Mouse (Mus musculus) heart, adult 10 weeks (tissue): ENCODE results near the gene Ifi35. TPM values are rescaled to one million over a fixed set of nuclear protein-coding genes. Genes with fewer than 3 reads are reported as not detected.

Source experiments
- polyA plus RNA-seq: library from polyadenylated mRNA; stranded (reverse); fragments of 350-450 nt; fragmentation: Illumina TruSeq; extraction: RNeasy Lipid Tissue Mini Kit (QIAGEN cat#74804); gene quantifications from one replicate; pipeline ENCODE4 v1.2.3, GENCODE M21; 2014; ENCODE audit warnings: low read depth, low replicate concordance

The Ifi35 gene
- polyA plus RNA-seq, result 28.4 TPM

DNA sequence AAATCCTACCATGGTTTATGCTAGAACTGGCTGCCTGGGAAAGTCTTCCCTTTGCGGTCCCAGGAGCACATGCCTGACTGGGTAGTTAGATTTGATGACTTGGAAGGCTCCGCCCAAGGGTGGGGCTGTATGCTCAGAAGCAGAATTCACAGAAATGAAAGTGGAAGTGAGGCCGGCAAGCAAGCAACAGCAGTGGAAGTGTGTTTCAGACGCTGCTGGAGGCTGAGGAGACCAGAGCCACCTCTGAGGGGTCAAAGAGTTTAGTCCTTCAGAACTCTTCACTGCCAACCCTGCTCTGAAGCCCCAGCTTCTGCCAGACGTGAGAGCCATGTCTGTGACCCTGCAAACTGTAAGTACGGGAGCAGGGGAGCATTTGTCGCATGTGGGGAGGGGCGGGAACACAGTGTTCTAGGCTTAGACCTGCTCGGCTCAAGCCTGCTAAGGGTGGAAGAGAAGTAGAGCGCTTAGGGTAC lies at the start of gene Ifi35:
Gene Ifi35, plus strand, starts transcription at position 134 of the 473 bp plus-strand sequence.

DNA sequence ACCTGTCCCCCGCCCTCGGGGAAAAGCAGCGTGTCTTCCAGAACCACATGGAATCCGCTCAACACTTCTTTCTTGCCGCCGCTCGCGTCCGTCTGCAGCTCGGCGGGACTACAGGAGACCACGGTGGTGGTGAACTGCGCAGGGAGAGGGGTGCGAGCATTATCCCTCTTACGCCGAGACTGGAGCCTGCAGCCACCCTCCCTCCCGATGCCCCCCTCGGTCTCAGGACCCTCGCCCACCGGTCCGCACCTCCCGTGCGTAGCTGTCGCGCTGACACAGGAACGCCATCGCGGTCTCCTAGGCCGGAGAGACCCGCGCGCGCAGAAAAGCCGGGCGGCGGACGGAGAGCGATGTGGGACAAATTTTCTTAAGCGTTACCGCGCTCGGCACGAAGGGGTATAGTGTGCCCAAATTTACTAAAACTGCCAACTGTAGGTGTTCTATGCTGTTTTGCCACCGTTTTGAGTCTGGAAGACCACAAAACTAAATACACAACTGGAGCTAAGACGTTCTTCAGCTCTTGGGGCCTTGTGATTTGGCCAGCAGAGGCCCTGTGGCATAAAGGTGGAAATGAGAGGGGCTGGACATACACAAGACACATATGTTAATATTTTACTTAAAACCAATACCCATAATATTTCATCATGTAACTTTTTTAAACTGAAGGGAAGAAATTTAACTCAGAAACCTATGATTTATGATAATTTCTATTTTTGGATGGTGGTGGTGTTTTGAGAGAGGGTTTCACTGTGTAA lies 30.9 kb upstream of the Ifi35 start, which contains the start of gene Aarsd1:
Gene Aarsd1, minus strand, starts transcription at position 515 of the 755 bp plus-strand sequence.

DNA sequence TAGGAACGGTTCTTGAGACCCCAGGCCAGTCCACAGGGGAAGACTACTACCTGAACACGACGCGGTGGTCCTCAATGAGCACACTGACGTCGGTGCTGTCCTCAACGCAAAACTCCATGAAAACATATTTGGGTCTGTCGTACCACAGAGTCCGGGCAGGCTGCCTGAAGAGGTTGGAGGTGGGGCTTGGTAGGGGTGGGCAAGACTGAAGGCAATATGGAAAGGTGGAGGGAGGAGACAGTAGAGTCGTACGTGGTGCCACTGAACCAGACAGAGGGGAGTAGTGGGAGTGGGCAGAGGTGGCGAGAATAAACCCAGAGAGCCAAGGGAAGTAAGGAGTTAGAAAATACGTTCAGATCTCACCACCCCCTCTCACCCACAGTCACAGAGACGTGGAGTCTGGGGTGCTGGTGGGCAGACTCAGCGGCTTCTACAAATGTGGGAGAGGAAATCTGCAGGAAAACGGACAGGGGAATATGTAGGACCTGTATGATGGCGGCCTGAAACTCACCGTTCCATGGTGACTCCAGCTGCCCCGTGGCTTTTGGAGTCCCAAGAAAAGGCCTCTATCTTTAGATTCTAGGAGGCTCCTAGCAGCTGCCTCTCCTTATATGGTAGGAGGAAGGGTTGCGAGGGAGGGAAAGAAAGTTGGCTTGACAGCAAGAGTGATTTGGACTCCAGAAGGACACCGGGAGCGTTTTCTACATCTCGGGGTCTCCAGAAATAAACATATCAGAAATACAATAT lies 23.9 kb upstream of the Ifi35 start, which contains the start of gene Gm27029:
Gene Gm27029, minus strand, starts transcription at position 692 of the 747 bp plus-strand sequence.

DNA sequence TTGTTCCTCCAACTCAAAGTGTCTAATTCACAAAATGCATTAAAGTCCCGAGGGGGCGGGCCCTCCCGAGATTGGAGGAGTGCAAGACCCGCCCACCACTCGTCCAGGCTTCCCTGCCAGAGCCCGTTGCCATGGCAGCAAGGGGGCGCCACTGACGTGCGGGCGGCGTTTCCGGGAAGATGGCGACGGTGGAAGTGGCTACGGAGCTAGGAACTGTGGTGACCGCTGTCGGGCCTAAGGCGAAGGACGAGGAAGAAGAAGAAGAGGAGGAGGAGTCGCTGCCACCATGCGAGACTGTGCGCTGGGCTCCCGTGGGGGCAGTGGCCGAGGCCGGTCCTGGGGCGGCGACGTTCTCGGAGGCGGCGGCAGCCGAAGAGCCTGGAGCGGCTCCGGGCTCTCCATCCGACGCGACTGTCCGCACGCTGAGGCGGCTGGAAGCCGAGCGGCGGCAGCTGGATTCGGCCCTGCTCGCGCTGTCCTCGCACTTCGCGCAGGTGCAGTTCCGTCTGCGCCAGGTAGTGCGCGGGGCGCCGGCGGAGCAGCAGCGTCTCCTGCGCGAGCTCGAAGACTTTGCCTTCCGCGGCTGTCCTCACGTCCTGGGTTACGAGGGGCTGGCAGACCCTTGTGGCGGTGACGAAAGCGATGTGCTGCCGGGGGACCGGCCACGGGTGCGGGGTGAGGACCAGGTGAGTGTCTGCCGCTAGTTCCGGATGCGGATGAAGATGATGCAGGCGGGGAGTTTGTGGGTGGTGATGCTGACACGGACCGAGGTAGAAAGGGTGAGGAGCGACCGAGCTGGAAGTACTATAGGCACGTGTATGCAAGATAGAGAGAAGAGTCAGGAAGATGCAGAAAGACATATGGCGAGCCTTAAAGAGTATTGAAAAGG lies 23.0 kb upstream of the Ifi35 start, which contains the start of the genes Rundc1 and Ptges3l:
Gene Rundc1, plus strand, starts transcription at position 161 of the 889 bp plus-strand sequence.
Gene Ptges3l, minus strand, starts transcription at position 409 of the 889 bp plus-strand sequence.

DNA sequence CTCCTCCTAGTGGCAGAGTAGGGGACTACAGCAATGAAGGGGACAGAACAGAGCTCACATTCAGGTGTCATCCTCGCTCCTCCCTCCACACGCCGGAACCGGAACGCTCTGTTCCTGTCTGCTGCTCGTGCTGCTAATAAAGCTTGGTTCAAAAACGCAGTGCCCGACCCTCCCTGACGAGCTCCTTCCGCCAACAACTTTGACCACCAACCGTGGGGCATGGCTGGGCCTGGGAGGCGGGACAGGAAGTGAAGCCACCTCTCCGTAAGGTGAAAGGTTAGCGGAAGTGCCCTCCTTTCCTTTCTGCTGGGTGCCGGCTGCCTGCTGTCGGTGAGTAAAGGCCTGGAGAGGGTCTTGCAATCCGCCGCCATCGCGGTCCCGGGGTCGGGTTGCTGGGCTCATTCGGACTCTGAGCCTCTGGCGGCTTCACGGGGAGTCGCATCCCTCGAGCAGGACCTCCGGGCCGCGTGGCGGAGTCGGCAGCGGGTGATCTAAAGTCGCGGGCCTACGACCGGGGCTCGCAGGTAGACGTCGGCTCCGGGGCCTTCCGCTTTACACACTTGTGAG lies 6.0 kb upstream of the Ifi35 start, which contains the start of gene Rpl27:
Gene Rpl27, plus strand, starts transcription at position 172 of the 567 bp plus-strand sequence.

DNA sequence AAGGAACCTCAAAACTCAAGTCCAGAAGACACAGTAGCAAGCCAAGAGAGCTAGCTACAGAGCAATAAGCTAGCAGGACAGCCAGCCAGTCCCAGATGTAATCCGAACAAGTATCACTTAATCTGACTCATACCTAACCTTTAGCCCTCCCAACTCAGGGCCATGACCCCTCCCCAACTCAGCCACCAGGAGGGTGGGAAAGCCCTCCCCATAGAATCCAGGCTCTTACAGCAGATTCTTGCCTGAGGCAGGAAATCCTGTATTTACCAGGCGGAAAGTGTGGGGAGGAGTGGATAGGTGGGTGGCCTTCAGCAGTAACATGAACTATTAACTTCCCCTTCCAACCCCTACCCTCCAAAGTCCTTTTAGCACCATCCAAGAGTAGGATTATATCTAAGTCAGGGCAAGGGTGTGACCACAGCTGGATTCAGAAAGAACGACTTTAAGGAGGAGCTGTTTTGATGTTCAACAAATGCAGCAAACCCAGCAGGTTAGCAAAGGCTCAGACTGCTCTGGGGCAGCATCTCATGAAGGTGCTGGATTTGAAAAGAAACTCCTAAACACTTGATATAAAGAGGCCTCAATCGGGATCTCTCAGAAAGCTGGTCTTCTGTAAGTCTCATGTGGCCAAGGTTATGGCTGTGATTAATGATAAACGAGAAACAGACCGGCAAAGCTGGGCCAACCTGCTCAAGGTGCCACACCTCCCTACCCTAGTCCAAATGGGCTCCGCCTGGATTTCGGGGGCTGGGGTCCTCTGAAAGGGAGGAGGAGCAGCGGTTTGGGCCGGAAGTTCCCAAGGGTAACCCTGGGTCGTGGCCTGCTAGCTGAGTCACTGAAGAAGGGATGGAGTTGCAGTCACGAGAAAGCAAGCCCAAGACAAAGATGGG lies 16.2 kb downstream of the Ifi35 start, which contains the start of gene Rnd2:
Gene Rnd2, plus strand, starts transcription at position 789 of the 890 bp plus-strand sequence.

DNA sequence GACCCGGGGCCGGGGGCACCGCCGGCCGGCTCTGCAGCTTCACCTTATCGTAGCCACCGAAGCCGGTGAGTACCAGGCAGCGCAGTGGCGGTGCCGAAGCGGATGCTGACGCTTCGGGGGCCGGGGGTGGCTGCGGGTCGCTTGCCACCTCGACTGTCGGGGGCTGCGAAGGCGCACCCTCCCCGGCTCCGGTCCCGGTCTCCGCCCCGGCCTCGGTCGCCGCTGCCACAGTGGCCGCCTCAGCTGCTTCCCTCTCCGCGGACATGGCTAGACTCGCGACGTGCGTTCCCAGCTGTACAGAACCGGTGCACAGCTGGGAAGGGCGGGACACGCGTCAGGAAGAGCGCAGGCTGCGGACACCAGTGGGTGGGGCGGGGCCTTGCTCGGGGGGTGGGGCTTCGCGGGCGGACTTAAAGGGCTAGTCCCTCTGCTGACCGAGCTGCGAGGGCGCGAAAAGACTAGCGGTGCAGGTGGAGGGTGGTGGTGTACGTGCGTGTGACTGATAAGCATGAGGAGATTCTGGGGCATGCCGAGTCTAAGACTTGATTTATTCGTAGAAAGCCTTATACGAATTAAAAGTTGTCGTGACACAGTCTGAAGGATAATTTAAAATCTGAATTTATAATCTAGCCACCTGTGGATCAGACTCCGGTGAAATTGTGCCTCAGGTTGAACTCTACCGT lies 17.8 kb downstream of the Ifi35 start, which contains the start of gene Vat1:
Gene Vat1, minus strand, starts transcription at position 362 of the 683 bp plus-strand sequence.

Other genes starting within 250 kb of the Ifi35 start
- 30.8 TPM for gene Ezh1, start 221.9 kb upstream of the Ifi35 start, polyA plus RNA-seq
- gene Ramp2, start 202.4 kb upstream of the Ifi35 start, polyA plus RNA-seq, result 49.3 TPM
- 142 TPM for gene Vps25, start 194.7 kb upstream of the Ifi35 start, polyA plus RNA-seq
- gene Wnk4, start 187.8 kb upstream of the Ifi35 start, polyA plus RNA-seq, result 13.8 TPM
- gene Cntd1, start 169.4 kb upstream of the Ifi35 start, polyA plus RNA-seq, result 0.58 TPM
- 111 TPM for gene Coa3, start 169.3 kb upstream of the Ifi35 start, polyA plus RNA-seq
- 86.4 TPM for gene Becn1, start 146.1 kb upstream of the Ifi35 start, polyA plus RNA-seq
- gene Psme3, start 132.2 kb upstream of the Ifi35 start, polyA plus RNA-seq, result 58.9 TPM
- gene Aoc2, start 123.3 kb upstream of the Ifi35 start, polyA plus RNA-seq, result 2.0 TPM
- gene Aoc3, start 117.8 kb upstream of the Ifi35 start, polyA plus RNA-seq, result 10.5 TPM
- gene G6pc, start 80.8 kb upstream of the Ifi35 start, polyA plus RNA-seq, result 0.24 TPM
- 46.6 TPM for gene Aarsd1, start 30.8 kb upstream of the Ifi35 start, polyA plus RNA-seq
- gene Gm27029, start 23.6 kb upstream of the Ifi35 start, polyA plus RNA-seq, result 2.9 TPM
- gene Rundc1, start 23.3 kb upstream of the Ifi35 start, polyA plus RNA-seq, result 9.5 TPM
- gene Ptges3l, start 23.1 kb upstream of the Ifi35 start, polyA plus RNA-seq, result 71.9 TPM
- gene Rpl27, start 6.1 kb upstream of the Ifi35 start, polyA plus RNA-seq, result 319 TPM
- gene Rnd2, start 16.6 kb downstream of the Ifi35 start, polyA plus RNA-seq, result 7.1 TPM
- gene Vat1, start 17.8 kb downstream of the Ifi35 start, polyA plus RNA-seq, result 21.1 TPM
- not detected for gene Brca1, start 103.5 kb downstream of the Ifi35 start, polyA plus RNA-seq
- gene Nbr1, start 103.7 kb downstream of the Ifi35 start, polyA plus RNA-seq, result 100.0 TPM
- gene Tmem106a, start 133.8 kb downstream of the Ifi35 start, polyA plus RNA-seq, result 4.6 TPM
- gene Gm11634, start 150.8 kb downstream of the Ifi35 start, polyA plus RNA-seq, result not detected
- 54.8 TPM for gene Rdm1, start 178.8 kb downstream of the Ifi35 start, polyA plus RNA-seq
- gene Arl4d, start 217.1 kb downstream of the Ifi35 start, polyA plus RNA-seq, result 21.8 TPM